Mouse (Mus musculus) urinary bladder, postnatal 25 days (tissue): ENCODE results near the gene Stk36.

Source experiments
- DNase-seq: peaks from one replicate; pipeline ENCODE4 v3.0.0; 2022; ENCODE audit warnings: low spot score

The Stk36 gene

GRCm38 (mm10) chr1:74601267-74601962, at the start of gene Stk36, which contains the start of gene Rnf25:
Gene Stk36 (plus strand): TSS chr1:74601445.
Gene Rnf25 (minus strand): TSS chr1:74601397.
- peak; percentile 75 for DNase-seq

GRCm38 (mm10) chr1:74559061-74559460, 42.2 kb upstream of the Stk36 start:
- no peak for DNase-seq

- no peak for DNase-seq
Observed at GRCm38 (mm10) chr1:74565834-74566233, 35.4 kb upstream of the Stk36 start.

- no peak for DNase-seq
Observed at GRCm38 (mm10) chr1:74569739-74570719, 31.2 kb upstream of the Stk36 start.

GRCm38 (mm10) chr1:74582621-74583020, 18.6 kb upstream of the Stk36 start:
- DNase-seq: no peak

- DNase-seq: no peak
Observed at GRCm38 (mm10) chr1:74584616-74585398, 16.4 kb upstream of the Stk36 start.

- no peak for DNase-seq
Observed at GRCm38 (mm10) chr1:74587233-74587772, 13.9 kb upstream of the Stk36 start.

GRCm38 (mm10) chr1:74587773-74588445, 13.3 kb upstream of the Stk36 start, which contains the start of the genes Zfp142 and Bcs1l:
Gene Zfp142 (minus strand): TSS chr1:74588246.
Gene Bcs1l (plus strand): TSS chr1:74588289.
- DNase-seq: peak; percentile 99

- no peak for DNase-seq
Observed at GRCm38 (mm10) chr1:74594434-74594833, 6.8 kb upstream of the Stk36 start.

- DNase-seq: no peak
Observed at GRCm38 (mm10) chr1:74600501-74601266, 561 bp upstream of the Stk36 start.

- no peak for DNase-seq
Observed at GRCm38 (mm10) chr1:74624183-74624582, 22.9 kb downstream of the Stk36 start.

GRCm38 (mm10) chr1:74626076-74626475, 24.8 kb downstream of the Stk36 start:
- DNase-seq: no peak

- DNase-seq: no peak
Observed at GRCm38 (mm10) chr1:74628001-74628400, 26.8 kb downstream of the Stk36 start.

GRCm38 (mm10) chr1:74632734-74633133, 31.5 kb downstream of the Stk36 start:
- no peak for DNase-seq

- no peak for DNase-seq
Observed at GRCm38 (mm10) chr1:74643524-74643923, 42.3 kb downstream of the Stk36 start.

- no peak for DNase-seq
Observed at GRCm38 (mm10) chr1:74643926-74644325, 42.7 kb downstream of the Stk36 start.

GRCm38 (mm10) chr1:74661448-74662195, 60.4 kb downstream of the Stk36 start, which contains the start of gene Ttll4:
Gene Ttll4 (plus strand): TSS chr1:74661745.
- peak; percentile 89 for DNase-seq

GRCm38 (mm10) chr1:74662253-74662865, 61.1 kb downstream of the Stk36 start:
- no peak for DNase-seq

- no peak for DNase-seq
Observed at GRCm38 (mm10) chr1:74665153-74665552, 63.9 kb downstream of the Stk36 start.
